Mouse (Mus musculus): Measurements from ENCODE around the gene Astn2.

The Astn2 gene

DNA sequence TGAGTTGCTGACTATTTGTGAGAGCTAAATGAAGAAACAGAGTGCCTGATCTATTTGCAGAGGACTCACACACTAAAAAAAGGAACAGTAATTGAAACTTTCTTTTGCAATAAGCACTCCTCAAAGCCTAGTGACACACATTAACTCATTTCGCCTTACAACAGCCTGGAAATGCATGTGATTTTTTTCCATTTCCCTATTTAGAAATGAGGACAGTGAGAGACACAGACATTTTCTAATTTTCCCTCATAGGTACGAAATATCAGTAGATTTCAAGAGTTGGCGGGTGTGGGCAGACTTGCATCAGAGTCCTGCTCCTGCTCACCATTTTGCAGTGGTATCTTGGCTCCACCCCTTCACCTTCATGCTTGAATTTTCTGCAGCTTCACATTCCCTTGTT lies 233.6 kb downstream of the Astn2 start:
- in situ Hi-C loops (cut with MboI, MseI), result no loop called here

DNA sequence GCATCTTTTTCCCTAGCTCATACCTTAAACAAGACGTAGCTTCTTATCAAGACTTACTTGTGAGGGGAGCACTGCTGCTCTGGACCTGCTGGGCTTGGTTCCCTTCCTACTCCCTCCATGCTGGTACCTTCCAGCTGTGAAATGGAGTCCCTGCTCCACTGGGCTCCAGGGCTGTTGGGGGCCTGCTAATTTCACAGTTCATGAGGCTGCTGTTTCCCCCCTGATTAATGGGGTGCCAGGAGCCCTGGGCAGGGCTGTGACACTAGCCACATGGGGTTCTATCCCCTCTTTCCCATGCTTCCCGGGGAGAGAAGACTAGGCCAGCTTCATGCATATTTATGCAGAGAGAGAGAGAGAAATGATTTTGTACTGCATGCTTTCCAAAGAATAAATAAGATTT lies 234.9 kb downstream of the Astn2 start:
- in situ Hi-C loops (cut with MboI, MseI), result no loop called here

DNA sequence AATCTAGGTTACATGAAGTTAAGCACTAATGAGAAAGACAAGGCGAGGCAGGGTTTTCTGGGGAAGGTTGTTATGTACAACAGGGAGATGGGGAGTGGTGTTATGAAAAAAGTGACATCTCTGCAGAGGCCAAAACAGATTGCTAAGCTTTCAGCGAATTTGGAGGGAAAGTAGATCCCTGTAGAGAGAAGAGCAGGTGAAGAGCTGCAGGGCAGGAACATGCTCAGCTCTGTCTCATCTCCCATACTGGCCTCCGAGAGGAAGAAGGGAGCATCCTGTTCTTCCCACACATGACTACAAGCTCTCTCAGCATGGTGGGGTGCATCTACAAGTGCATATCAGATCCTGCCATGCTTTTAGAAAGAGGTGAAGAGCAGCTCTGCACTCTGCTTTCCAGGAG lies 245.7 kb downstream of the Astn2 start:
- in situ Hi-C loops (cut with MboI, MseI), result no loop called here

DNA sequence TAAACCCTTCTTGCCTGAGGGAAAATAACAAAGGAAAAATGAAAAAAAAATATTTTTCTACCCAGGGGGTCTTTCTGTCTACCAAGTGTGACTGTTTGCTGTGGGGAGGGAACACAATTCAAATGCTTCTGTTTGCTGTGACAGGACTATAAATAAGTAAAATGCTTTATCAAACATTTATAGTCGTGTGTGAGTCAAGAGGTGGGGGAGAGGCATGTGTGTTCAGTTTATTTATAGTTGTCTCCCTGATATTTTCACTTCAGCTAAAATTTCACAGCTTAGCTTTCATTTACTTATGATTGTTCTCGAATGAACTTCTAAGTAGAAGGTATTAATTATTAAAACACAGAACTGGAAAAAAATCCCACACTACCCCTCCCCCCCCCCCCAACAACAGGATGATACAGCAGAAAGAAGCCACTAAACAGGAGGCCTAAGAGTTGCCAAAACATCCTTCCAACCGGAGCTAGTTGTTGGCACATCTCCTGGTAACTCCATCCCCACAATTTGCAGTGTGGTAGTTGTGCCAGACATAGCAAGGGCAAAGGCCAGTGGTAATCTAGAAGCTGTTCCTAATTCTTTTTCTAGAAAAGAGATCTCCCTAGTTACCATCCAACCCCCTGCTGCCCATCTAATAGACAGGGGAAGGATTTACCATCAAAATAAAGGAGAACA lies 246.8 kb downstream of the Astn2 start:
- in situ Hi-C loops (cut with MboI, MseI), result no loop called here

DNA sequence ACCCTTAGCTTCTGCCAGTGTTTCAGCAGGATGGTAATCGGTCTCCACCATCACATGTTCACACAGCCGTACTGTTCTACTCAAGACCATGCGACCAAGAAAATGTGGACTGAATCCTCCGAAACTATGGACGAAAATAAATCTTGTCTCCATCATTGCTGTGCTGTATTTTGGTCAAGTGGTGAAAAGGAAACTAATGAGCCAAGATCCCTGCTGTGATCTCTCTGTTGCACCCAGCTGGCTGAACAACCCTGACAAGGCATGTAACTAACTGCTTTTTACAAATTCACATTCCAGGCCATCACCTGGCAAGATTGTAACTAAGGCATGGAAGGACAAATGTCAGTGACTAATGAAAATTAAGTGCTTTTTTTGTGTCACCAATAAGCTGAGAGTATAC lies 257.9 kb downstream of the Astn2 start:
- in situ Hi-C loops (cut with MboI, MseI), result no loop called here

DNA sequence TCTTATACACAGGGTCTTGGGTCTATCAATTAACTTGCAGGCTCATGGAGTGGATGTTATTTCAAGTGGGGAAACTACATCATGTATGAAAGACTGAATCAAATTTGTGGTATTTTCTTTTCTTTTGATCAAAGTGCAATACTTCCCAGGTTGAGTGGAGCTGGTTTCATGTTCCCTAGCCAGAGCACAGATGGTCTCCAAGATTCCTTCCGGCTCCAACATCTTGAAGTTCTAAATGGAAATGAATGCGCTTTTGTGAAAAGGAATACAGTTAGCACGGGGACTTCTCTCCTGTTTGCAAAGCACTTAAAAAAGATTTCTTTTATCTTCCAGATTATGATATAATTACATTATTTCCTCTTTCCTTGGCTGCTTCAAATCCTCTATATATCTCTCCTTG lies 278.2 kb downstream of the Astn2 start:
- in situ Hi-C loops (cut with MboI, MseI), result no loop called here

DNA sequence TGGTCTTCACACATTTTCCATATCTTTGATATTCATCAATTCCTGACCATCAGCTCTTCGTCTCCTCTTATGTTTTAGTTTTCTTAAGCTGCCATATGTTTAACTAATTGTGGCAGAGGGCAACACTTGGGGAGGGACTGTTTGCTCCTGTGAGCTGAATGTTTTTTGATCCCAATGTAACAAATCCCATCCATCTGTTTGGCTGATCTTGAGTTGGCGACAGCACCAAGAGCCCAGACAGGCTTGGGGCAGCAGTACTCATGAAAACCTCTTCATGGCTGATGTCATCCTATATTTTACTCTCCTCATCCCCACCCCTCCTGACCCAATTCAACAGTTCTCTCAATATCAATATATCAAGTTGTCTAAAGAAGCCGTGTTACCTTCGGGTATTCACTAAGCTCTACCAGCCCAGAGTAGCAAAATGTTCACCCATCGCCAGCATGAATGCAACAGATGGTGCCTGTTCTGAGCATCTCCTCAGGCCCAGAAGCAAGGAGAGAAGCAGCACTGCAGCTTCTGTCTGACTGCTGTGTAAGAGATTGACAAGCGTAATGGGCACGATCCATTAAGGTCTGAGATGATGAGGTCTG lies 281.5 kb downstream of the Astn2 start:
- in situ Hi-C loops (cut with MboI, MseI), result no loop called here

DNA sequence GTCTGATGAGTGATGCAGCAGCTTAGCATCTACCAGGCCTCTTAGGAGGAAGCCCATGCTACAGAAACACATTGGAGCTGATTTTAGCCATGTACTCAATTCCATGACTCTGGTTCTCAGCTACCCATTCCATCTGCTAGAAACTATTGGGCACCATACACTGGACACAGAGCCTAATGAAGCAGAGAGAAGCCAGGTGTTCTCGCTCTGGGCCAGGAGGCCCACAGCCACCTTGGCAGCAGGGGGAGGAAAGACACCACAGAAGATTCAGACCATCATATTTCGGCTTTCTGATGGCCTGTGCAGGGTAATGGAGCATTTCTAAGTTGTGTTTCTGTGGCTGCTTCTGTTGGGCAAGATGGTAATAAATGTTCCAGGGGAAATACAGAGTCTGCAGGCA lies 290.2 kb downstream of the Astn2 start:
- in situ Hi-C loops (cut with MboI, MseI), result no loop called here

DNA sequence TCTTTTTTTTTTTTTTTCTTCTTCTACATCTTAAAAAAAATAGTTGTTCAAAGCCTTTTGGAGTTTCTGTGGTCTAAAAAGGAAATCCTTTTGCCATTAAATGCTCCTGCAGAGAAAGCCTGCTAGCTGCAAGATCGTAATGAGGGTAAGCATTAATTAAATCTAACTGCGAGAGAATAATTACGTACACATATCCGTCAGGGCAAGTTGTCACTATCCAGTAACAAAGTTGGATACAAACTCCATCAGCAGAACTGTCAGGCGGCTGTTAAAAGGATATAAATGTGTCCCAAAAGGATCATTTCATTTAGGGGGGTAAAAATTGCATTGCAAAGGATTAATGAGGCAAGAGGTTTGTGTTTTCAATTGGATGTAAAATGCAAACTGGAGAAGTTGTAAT lies 302.4 kb downstream of the Astn2 start:
- in situ Hi-C loops (cut with MboI, MseI), result no loop called here

DNA sequence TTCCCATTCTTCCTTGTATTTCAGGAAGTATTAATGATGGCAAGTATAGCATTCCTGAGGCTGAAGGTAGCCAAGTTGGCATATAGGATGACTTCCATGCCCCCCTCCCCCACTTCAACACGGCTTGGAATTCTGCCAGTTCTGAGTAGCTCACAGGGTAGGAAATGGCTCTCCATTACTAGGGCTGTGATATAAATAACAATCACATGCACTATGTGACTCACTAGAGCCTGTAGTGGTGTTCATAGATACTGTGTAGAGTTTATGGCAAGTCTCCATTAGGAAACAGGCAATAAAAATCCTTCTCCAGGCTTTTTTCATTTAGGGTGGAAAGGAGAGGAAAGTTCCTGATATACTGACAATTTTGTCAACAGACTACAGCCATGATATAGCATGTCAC lies 306.8 kb downstream of the Astn2 start:
- in situ Hi-C loops (cut with MboI, MseI), result no loop called here

DNA sequence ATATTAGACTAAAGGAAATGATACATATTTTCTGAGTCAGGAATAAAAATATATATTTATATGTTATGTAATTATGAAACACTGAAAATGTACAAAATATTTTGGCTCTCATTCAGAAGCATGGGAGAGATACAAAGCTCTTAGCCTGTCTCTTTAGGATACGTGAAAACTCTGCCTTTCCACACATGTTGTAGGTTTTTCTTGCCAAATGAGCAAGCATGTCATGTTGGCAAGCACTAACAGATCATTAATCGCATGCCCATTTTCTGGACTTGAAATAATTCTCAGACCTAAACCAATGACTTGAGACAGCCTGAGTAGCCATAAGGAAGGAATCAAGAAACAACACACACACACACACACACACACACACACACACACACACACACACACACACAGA lies 308.3 kb downstream of the Astn2 start:
- in situ Hi-C loops (cut with MboI, MseI), result no loop called here

DNA sequence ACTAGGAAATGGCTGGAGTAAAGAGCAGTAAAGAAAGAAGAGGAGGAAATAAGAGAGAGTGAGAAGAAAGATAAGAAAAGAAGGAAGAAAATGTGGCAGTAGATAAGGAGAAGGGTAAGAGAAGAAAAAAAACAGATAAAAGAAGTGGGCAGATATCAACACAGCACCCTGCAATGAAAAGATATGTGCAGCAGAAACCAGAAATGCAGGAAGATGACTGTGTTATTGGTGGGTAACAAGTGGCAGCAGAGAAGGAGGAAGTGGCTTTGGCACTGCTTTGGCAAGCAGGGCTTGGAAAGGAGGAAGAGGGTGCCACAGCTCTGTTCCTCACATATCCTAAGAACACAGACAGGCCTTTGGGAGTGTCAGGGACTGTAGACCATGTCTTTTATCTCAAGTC lies 347.2 kb downstream of the Astn2 start:
- in situ Hi-C loops (cut with MboI, MseI), result no loop called here

DNA sequence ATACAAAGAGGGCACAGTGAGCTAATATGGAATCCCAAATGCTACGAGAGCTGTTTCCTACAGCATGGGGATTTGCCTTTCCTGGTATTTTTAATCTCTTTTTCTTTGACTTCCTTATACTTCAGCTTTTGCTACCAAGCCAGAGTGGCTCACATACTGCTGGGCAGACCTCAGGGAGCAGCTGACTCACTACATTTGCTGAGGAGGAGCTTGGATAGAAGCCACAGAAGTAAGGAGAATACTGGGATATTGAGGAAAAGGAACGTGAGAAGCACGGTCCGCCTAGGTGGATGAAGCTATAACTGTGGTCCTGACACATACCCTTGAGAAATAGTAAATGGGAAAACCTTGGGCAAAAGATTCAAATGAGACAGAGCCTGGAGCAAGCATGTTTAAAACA lies 348.7 kb downstream of the Astn2 start:
- in situ Hi-C loops (cut with MboI, MseI), result no loop called here

DNA sequence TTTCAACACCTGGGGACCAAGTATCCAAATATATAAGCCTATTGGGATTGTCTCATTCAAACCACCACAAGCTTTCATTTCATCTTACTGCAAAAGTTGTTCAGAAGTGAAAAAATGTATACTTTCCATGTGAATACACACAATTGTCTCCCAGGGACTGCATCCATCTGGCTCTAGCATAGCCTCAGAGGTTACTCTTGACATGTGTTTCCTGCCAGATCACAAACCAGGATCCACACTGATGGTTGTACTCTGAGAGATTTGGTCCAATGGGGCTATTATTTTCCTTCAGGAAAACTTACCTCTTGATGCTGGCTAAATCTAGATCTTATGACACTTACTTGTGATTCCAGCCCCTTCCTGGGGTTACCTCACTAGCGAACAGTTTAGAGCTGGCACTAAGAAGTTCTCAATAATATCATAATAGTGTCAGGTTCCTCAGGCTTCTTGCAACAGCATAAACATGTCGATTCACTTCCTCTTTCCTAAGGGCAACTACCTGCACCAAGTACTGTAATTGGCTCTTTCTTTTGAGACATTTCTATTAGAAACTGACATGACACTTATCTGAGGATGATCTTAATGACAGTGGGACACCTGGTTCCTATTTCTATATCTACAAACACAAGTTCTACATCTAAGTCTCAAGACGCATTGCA lies 361.3 kb downstream of the Astn2 start:
- in situ Hi-C loops (cut with MboI, MseI), result loop anchor here (5.0 kb wide), 1 partner anchor 49 kb away; no protein-coding TSS in a partner anchor

DNA sequence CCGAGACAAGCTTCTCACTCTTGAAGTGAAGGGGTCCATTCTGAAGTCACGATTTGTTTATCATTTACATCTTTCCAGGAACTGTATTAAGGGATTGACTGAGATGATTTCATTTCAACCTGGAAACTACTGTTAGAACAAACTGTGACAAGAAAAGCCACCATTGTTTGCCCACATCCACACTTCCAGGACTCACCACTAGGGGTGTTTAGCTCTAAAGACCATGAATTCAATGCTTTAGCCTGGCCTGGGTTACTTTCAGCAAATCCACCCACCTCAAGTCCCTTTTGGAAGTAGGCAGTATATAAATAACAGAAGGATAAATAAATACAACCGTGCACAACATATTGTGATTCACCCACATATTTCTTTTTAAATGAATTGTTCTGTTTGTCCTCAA lies 370.6 kb downstream of the Astn2 start:
- in situ Hi-C loops (cut with MboI, MseI), result loop anchor here (10.0 kb wide), 1 partner anchor 311 kb away; no protein-coding TSS in a partner anchor

DNA sequence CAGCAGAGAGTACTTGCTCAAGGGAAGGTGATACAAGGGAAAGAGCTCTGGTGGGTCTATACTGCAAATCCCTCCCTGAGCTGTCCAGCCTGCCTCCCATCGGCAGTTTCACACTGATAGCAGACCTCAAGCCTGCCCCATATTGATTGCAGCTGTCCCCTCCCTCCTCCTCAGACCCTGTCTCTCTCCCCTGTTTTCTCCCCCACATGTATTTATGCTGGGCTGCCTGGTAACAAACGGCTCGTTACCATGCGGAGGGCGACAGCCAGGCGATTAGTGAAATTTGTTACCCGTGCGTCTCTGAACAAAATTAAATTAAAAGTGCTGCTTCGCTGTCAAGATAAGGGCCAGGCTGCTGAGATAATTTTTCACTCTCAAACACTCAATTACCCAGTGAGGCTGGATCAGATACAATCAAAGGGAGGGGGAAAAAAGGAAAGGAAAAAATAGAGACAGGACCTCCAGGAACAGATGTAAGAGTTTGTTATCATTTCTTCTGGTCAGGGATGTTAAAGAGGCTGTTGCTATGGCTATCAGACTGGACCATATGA lies 373.0 kb downstream of the Astn2 start:
- in situ Hi-C loops (cut with MboI, MseI), result loop anchor here (10.0 kb wide), 1 partner anchor 313 kb away; no protein-coding TSS in a partner anchor

DNA sequence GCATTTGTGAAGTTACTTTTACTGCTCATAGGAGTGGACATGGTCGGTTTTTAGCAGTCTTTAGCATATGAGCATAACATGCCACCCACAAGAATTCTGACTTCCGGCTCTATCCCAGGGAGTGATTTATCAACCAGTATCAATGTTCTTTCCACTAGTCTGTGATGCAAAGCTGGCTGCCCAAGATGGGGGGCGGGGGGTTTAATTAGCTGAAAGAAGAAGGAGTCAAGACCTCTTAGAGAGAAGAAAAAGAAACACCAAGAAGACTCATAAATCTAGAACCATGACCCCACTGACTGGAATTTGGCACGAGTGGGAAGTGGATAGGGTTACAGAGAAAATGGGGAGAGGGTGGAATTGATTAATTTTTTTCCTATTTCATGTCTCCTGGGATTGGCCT lies 374.5 kb downstream of the Astn2 start:
- in situ Hi-C loops (cut with MboI, MseI), result loop anchor here (10.0 kb wide), 1 partner anchor 315 kb away; no protein-coding TSS in a partner anchor

DNA sequence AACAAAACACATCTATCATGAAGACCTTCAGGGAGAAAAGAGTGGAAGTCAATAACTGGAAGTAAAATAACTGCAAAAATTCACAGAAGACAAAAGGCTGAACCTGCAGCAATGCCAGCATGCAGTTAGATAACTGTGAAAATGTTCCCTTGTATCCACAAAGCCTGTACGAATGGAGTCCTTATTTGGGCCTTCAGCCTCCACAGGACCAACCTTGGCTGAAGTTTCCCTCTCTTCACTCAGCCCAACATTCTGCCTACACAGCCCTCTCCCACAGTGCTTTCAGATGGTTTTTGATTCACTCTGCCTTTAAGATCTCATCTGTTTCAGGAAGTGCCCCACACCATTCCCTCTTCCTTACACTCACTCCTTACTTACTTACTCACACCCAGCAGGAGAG lies 376.5 kb downstream of the Astn2 start:
- in situ Hi-C loops (cut with MboI, MseI), result no loop called here

DNA sequence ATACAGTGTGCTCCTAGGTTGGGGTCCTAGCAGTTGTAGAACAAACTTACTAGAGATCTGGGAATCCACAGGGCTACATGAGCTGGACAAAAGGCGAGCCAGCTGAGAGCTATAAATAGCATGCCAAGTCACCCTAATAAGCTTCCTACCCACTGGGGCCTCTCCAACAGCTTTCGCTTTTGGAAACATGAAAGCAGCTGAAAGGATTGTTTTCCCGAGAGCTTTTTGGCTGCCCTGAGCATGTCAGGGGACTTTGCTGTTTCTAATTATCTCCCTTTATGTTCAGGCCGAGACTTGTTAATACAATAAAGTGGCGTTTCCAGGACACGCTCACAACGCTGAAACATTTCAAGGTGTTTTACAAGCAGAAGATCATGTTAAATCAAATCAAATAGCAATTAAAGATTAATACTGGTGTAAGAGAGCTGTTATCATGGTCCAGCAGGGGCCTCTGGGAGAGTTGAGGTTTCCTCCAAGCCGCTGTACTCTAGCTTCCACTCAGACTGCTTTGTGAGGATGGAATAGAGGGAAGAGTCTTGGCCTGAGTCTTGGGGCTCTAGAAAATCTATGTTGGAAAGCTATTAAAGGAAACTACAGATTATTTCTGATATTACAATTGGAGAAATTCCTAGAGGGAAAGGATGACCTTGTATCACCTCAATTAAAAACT lies 378.9 kb downstream of the Astn2 start:
- in situ Hi-C loops (cut with MboI, MseI), result no loop called here

DNA sequence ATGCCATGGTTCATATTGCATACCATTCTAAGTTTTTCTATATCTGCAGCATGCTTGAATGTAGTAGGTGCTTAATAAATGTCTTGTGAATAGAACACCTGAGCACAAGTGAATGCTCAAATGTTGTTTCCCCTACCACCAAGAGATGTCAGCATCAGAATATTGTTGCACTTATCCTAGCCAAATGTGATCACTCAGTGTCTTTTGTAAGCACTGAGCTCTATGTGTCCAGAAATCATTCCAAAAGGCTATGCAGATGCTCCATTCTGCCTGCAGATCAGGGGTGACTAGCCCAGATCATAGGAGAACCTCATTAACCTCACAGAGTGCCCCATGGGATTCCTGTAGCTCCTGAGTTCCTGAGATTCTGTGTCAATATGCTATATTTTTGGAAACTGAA lies 401.5 kb downstream of the Astn2 start:
- in situ Hi-C loops (cut with MboI, MseI), result no loop called here

DNA sequence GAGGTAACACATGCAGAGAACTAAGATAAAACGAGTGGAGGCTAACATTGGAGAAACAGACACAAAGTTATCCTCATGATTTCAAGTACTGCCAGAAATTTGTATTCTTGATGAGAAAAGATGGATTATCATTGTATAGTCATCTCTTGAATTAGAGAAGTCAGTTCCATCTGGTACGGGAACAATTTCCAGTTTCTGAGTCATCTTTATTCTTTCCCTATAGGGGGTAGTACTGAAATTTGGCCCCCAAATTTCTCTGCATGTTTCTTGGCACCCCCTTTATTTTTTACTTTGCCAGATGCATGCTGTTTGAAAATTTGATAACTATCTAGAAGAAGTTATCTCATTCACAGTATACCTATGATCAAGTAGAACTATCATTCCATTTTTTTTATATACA lies 420.8 kb downstream of the Astn2 start:
- in situ Hi-C loops (cut with MboI, MseI), result no loop called here

DNA sequence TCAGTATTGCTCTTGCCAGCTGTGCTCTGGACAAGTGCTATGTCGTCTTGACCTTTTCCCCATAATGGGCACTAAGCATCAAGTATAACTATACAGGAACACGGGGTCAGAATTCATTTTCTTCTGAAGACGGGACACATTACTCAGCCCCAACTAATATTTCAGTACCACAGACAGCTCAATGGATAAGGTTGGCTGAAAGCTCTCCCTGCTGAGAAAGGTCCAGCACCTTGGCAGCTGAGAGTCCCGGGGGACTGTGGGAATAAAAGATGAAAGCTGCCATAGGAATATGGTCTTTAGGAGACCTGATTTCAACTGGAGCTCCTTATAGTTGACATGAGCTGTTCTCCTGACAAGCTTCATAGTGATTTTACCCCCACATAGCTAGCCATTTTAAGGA lies 421.5 kb downstream of the Astn2 start:
- in situ Hi-C loops (cut with MboI, MseI), result no loop called here
